Mouse (Mus musculus): ENCODE data around the gene Atxn1.

GRCm38 (mm10) chr13:45964331-45964852 lies 416 bp downstream of the Atxn1 start:
- TF ChIP-seq CTCF (IDR thresholded peaks at IDR 0.05; ENCODE audit: extremely low read depth, insufficient read length, insufficient replicate concordance, low read depth, low read length), result 0 out of 2 replicates have a peak, but pooled peaks have one; percentile 8
- TF ChIP-seq POLR2A (IDR thresholded peaks at IDR 0.05; ENCODE audit: low read depth, low read length), result no peak
